Mouse (Mus musculus) limb, embryonic 14.5 days (tissue): ENCODE data around the gene Gm15091. TPM values are rescaled to one million over a fixed set of nuclear protein-coding genes. Genes with fewer than 3 reads are reported as not detected.
"Not testable (repeated sequence)": the region's sequence is repeated elsewhere in the genome, so short reads cannot be mapped to it uniquely, and the experiment has no call there.

ENCODE experiments used
- ATAC-seq: fragments of 200-750 bp; cut with Nextera tagmentation; 2 replicates; pipeline ENCODE4 v1.8.0; 2017; ENCODE audit warnings: low read depth, moderate number of reproducible peaks, moderate TSS enrichment; ENCODE audit not compliant: low FRiP score
- DNase-seq: peaks from one replicate; pipeline ENCODE4 v3.0.0-alpha.2; 2015; ENCODE audit warnings: low spot score
- H3K27ac ChIP-seq: fragments of 300-500 bp; sonication (generic); replicated peaks from 2 replicates; pipeline ENCODE4 v1.5.1; 2014; ENCODE audit warnings: low read depth, mild to moderate bottlenecking, low read length, moderate library complexity, mixed read lengths
- H3K27me3 ChIP-seq: fragments of 300-500 bp; sonication (generic); 2 replicates; pipeline ENCODE4 v1.6.1; 2014; ENCODE audit warnings: low read length, mixed read lengths; ENCODE audit not compliant: control insufficient read depth, insufficient read depth
- H3K36me3 ChIP-seq: fragments of 300-500 bp; sonication (generic); 2 replicates; pipeline ENCODE4 v1.6.1; 2014; ENCODE audit warnings: mild to moderate bottlenecking, low read length, moderate library complexity, mixed read lengths; ENCODE audit not compliant: control insufficient read depth, insufficient read depth
- H3K4me1 ChIP-seq: fragments of 300-500 bp; sonication (generic); 2 replicates; pipeline ENCODE4 v1.6.1; 2014; ENCODE audit warnings: antibody characterized with exemption, low read length, mixed read lengths; ENCODE audit not compliant: control insufficient read depth, insufficient read depth
- H3K4me2 ChIP-seq: fragments of 300-500 bp; sonication (generic); replicated peaks from 2 replicates; pipeline ENCODE4 v1.6.1; 2014; ENCODE audit warnings: low read depth, mild to moderate bottlenecking, low read length, moderate library complexity; ENCODE audit not compliant: severe bottlenecking
- H3K4me3 ChIP-seq: fragments of 300-500 bp; sonication (generic); replicated peaks from 2 replicates; pipeline ENCODE4 v1.5.1; 2014; ENCODE audit warnings: low read length
- H3K9ac ChIP-seq: fragments of 300-500 bp; sonication (generic); 2 replicates; pipeline ENCODE4 v1.6.1; 2014; ENCODE audit warnings: mild to moderate bottlenecking, low read depth, low read length, moderate library complexity; ENCODE audit not compliant: severe bottlenecking
- H3K9me3 ChIP-seq: fragments of 300-500 bp; sonication (generic); 2 replicates; pipeline ENCODE4 v1.6.1; 2016; ENCODE audit warnings: low read length; ENCODE audit not compliant: control insufficient read depth
- WGBS: fragments of 180-500 bp; shearing (Covaris S2); extraction: QIAGEN DNeasy Blood & Tissue Kit; methylation state at CpG from one replicate; pipeline ENCODE4 v1.1.7; 2014; 5-methylcytosine and 5-hydroxymethylcytosine counted together
- polyA plus RNA-seq, 2 experiments: library from polyadenylated mRNA; depleted of rRNA in 1 of 2; stranded (reverse) in 1 of 2; unstranded in 1 of 2; fragments of >200 nt; fragmentation: Nextera tagmentation in 1 of 2; extraction: Ambion mirVana in 1 of 2; gene quantifications; 2 replicates each; pipeline versions ENCODE4 v1.2.1 to v1.2.3; 2012 to 2014

Gene Gm15091
- polyA plus RNA-seq (2012; rRNA removed) = not detected in 2 replicates
- polyA plus RNA-seq (2014; fragmentation: Nextera tagmentation; extraction: Ambion mirVana) = not detected in 2 replicates

DNA sequence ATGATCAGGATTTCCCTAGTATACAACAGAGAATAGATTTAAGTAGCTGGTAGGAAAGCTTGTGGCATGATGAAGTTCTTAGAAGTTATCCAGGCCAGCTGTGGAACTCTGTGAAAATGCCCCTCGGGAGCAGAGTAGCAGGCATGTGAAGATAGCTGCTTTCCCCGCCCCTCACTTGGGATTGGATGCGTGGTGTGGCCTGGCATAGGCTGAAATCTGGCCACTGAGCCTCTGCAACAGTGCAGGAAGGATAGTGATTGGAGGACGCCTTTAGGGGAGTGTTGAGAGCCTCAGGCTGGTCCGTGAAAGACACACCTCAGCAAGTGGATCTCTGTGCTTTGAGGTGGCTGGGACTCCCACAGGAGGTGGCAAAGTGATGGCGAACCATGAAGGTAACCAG is at the start of gene Gm15091:
TSS of gene Gm15091 (plus strand) at position 301 of the 400 bp plus-strand sequence.
- H3K4me3 ChIP-seq, ATAC-seq, H3K4me2 ChIP-seq, H3K9ac ChIP-seq, H3K27ac ChIP-seq, DNase-seq, H3K27me3 ChIP-seq, H3K9me3 ChIP-seq, H3K36me3 ChIP-seq, H3K4me1 ChIP-seq: not testable (repeated sequence)
- WGBS = 84% methylated on average over 4 of the region's 6 CpGs

Other genes starting within 250 kb of the Gm15091 start
- gene Gm15097, start 157.2 kb upstream of the Gm15091 start, polyA plus RNA-seq (2012; rRNA removed) = not detected in 2 replicates
- not detected in 2 replicates for gene Gm15097, start 157.2 kb upstream of the Gm15091 start, polyA plus RNA-seq (2014; fragmentation: Nextera tagmentation; extraction: Ambion mirVana)